Mouse (Mus musculus): ENCODE measurements at regions not wholly inside any gene's neighbourhood (a gene's known extent, or its start where the extent isn't known, plus 50 kb on each side); places are given as distances from the start of the nearest gene placed in this dataset.

GRCm38 (mm10) chr16:75487915-75488314, 97.9 kb downstream of the Lipi start:
- 31% methylated on average over 4 of the region's 4 CpGs for WGBS (ENCODE audit: insufficient replicate concordance)

GRCm38 (mm10) chr16:75483878-75484277, 102.0 kb downstream of the Lipi start:
- no peak overlapping the region for H3K4me2 ChIP-seq
- no peaks in the 10 kb centered on the region for H3K36me3 ChIP-seq
- WGBS (ENCODE audit: insufficient replicate concordance), result 56% methylated on average over 5 of the region's 5 CpGs
- no peak overlapping the region for H3K4me3 ChIP-seq
- no peak overlapping the region for H3K9ac ChIP-seq
- no peaks in the 10 kb centered on the region for H3K4me1 ChIP-seq
- no peak for ATAC-seq
- no peaks in the 10 kb centered on the region for H3K9me3 ChIP-seq (replicated peaks)
- H3K27me3 ChIP-seq (replicated peaks), result no peaks in the 10 kb centered on the region
- H3K27ac ChIP-seq, result no peak overlapping the region

More at GRCm38 (mm10) chr16:75487915-75488314, 97.9 kb downstream of the Lipi start:
- no peaks in the 10 kb centered on the region for H3K36me3 ChIP-seq
- no peak overlapping the region for H3K4me3 ChIP-seq
- H3K9ac ChIP-seq, result no peak overlapping the region
- H3K27ac ChIP-seq, result no peak overlapping the region
- no peak for ATAC-seq
- no peaks in the 10 kb centered on the region for H3K4me1 ChIP-seq
- H3K27me3 ChIP-seq (replicated peaks), result no peaks in the 10 kb centered on the region
- H3K9me3 ChIP-seq (replicated peaks), result no peaks in the 10 kb centered on the region
- no peak overlapping the region for H3K4me2 ChIP-seq

GRCm38 (mm10) chr16:75465420-75465975, 120.4 kb downstream of the Lipi start:
- 54% methylated on average over 6 of the region's 6 CpGs for WGBS (ENCODE audit: insufficient replicate concordance)
- Histone ChIP-seq H3K9me3 (replicated peaks) (no peaks in the 10 kb centered on the region), H3K4me2 (no peak overlapping the region), H3K9ac (no peak overlapping the region), H3K27me3 (replicated peaks) (no peaks in the 10 kb centered on the region), H3K4me1 (no peaks in the 10 kb centered on the region), H3K27ac (no peak overlapping the region), H3K36me3 (no peaks in the 10 kb centered on the region), H3K4me3 (no peak overlapping the region)
- ATAC-seq, result no peak

GRCm38 (mm10) chr16:75462136-75462535, 123.7 kb downstream of the Lipi start:
- no peak for ATAC-seq
- H3K9me3 ChIP-seq (replicated peaks), result no peaks in the 10 kb centered on the region
- no peaks in the 10 kb centered on the region for H3K27me3 ChIP-seq (replicated peaks)
- H3K36me3 ChIP-seq, result no peaks in the 10 kb centered on the region
- no peak overlapping the region for H3K9ac ChIP-seq
- H3K4me3 ChIP-seq, result no peak overlapping the region
- 66% methylated on average over 3 of the region's 3 CpGs for WGBS (ENCODE audit: insufficient replicate concordance)
- H3K4me1 ChIP-seq, result no peaks in the 10 kb centered on the region
- no peak overlapping the region for H3K4me2 ChIP-seq
- no peak overlapping the region for H3K27ac ChIP-seq

GRCm38 (mm10) chr16:75446901-75447514, 138.9 kb downstream of the Lipi start:
- no peak overlapping the region for H3K4me2 ChIP-seq
- H3K4me3 ChIP-seq, result no peak overlapping the region
- H3K36me3 ChIP-seq, result no peaks in the 10 kb centered on the region
- no peak for ATAC-seq
- H3K9me3 ChIP-seq (replicated peaks), result no peaks in the 10 kb centered on the region
- no peak overlapping the region for H3K9ac ChIP-seq
- H3K4me1 ChIP-seq, result no peaks in the 10 kb centered on the region
- H3K27me3 ChIP-seq (replicated peaks), result no peaks in the 10 kb centered on the region
- 5% methylated on average over 14 of the region's 14 CpGs for WGBS (ENCODE audit: insufficient replicate concordance)
- H3K27ac ChIP-seq, result no peak overlapping the region

- Histone ChIP-seq H3K36me3 (no peaks in the 10 kb centered on the region), H3K4me1 (no peaks in the 10 kb centered on the region), H3K9ac (no peak overlapping the region), H3K9me3 (replicated peaks) (no peaks in the 10 kb centered on the region), H3K27me3 (replicated peaks) (no peaks in the 10 kb centered on the region), H3K4me2 (no peak overlapping the region), H3K4me3 (no peak overlapping the region), H3K27ac (no peak overlapping the region)
- WGBS (ENCODE audit: insufficient replicate concordance), result 79% methylated on average over 3 of the region's 3 CpGs
- no peak for ATAC-seq
Measured at GRCm38 (mm10) chr16:75439296-75439695, 146.6 kb downstream of the Lipi start.

GRCm38 (mm10) chr16:75433227-75433626, 152.6 kb downstream of the Lipi start:
- Histone ChIP-seq H3K9ac (no peak overlapping the region), H3K9me3 (replicated peaks) (no peaks in the 10 kb centered on the region), H3K27ac (no peak overlapping the region), H3K4me3 (no peak overlapping the region), H3K4me1 (no peaks in the 10 kb centered on the region), H3K4me2 (no peak overlapping the region), H3K36me3 (no peaks in the 10 kb centered on the region), H3K27me3 (replicated peaks) (no peaks in the 10 kb centered on the region)
- 65% methylated on average over 6 of the region's 6 CpGs for WGBS (ENCODE audit: insufficient replicate concordance)
- no peak for ATAC-seq

GRCm38 (mm10) chr16:75384526-75385222, 201.2 kb downstream of the Lipi start:
- no peak for ATAC-seq
- Histone ChIP-seq H3K36me3 (no peaks in the 10 kb centered on the region), H3K27me3 (replicated peaks) (no peaks in the 10 kb centered on the region), H3K4me2 (no peak overlapping the region), H3K9me3 (replicated peaks) (no peaks in the 10 kb centered on the region), H3K4me3 (no peak overlapping the region), H3K27ac (no peak overlapping the region), H3K4me1 (no peaks in the 10 kb centered on the region), H3K9ac (no peak overlapping the region)
- 62% methylated on average over 6 of the region's 6 CpGs for WGBS (ENCODE audit: insufficient replicate concordance)

- no peak overlapping the region for H3K9ac ChIP-seq
- ATAC-seq, result no peak
- H3K36me3 ChIP-seq, result no peaks in the 10 kb centered on the region
- no peaks in the 10 kb centered on the region for H3K27me3 ChIP-seq (replicated peaks)
- no peaks in the 10 kb centered on the region for H3K9me3 ChIP-seq (replicated peaks)
- no peak overlapping the region for H3K4me3 ChIP-seq
- no peak overlapping the region for H3K4me2 ChIP-seq
- WGBS (ENCODE audit: insufficient replicate concordance), result 30% methylated on average over 1 of the region's 1 CpGs
- H3K4me1 ChIP-seq, result no peaks in the 10 kb centered on the region
- no peak overlapping the region for H3K27ac ChIP-seq
Measured at GRCm38 (mm10) chr16:75381191-75381590, 204.7 kb downstream of the Lipi start.

- WGBS (ENCODE audit: insufficient replicate concordance), result 66% methylated on average over 5 of the region's 5 CpGs
- no peak for ATAC-seq
- Histone ChIP-seq H3K36me3 (no peaks in the 10 kb centered on the region), H3K4me2 (no peak overlapping the region), H3K9me3 (replicated peaks) (no peaks in the 10 kb centered on the region), H3K9ac (no peak overlapping the region), H3K4me3 (no peak overlapping the region), H3K27me3 (replicated peaks) (no peaks in the 10 kb centered on the region), H3K27ac (no peak overlapping the region), H3K4me1 (no peaks in the 10 kb centered on the region)
Measured at GRCm38 (mm10) chr16:75369700-75370099, 216.2 kb downstream of the Lipi start.

GRCm38 (mm10) chr16:75366727-75367126, 219.1 kb downstream of the Lipi start:
- no peaks in the 10 kb centered on the region for H3K36me3 ChIP-seq
- no peaks in the 10 kb centered on the region for H3K27me3 ChIP-seq (replicated peaks)
- H3K4me3 ChIP-seq, result no peak overlapping the region
- no peaks in the 10 kb centered on the region for H3K9me3 ChIP-seq (replicated peaks)
- ATAC-seq, result no peak
- no peaks in the 10 kb centered on the region for H3K4me1 ChIP-seq
- H3K4me2 ChIP-seq, result no peak overlapping the region
- H3K27ac ChIP-seq, result no peak overlapping the region
- no peak overlapping the region for H3K9ac ChIP-seq
- WGBS (ENCODE audit: insufficient replicate concordance), result 78% methylated on average over 4 of the region's 4 CpGs

GRCm38 (mm10) chr16:75365361-75365994, 220.4 kb downstream of the Lipi start:
- ATAC-seq, result no peak
- Histone ChIP-seq H3K27ac (no peak overlapping the region), H3K4me3 (no peak overlapping the region), H3K4me1 (0 out of 2 replicates have a peak, but pooled peaks cover 7% of the 10 kb centered on the region), H3K27me3 (replicated peaks) (no peaks in the 10 kb centered on the region), H3K4me2 (no peak overlapping the region), H3K9me3 (replicated peaks) (no peaks in the 10 kb centered on the region), H3K9ac (no peak overlapping the region), H3K36me3 (no peaks in the 10 kb centered on the region)
- WGBS (ENCODE audit: insufficient replicate concordance), result 58% methylated on average over 8 of the region's 8 CpGs

Data from liver, embryonic 12.5 days (tissue).